Mouse (Mus musculus): ENCODE measurements around the gene Trappc2l.
A peak's percentile ranks its signal among the peaks of the same experiment; 100 is the strongest.
"Not testable (repeated sequence)": the region's sequence is repeated elsewhere in the genome, so short reads cannot be mapped to it uniquely, and the experiment has no call there.

Gene Trappc2l

GRCm38 (mm10) chr8:122625811-122626210 lies 14.4 kb downstream of the Trappc2l start:
- DNase-seq (ENCODE audit: low spot score) = no peak

- DNase-seq (ENCODE audit: low spot score) = no peak
These were observed 15.5 kb downstream of the Trappc2l start for GRCm38 (mm10) chr8:122626896-122627295.

- no peak for DNase-seq (ENCODE audit: low spot score)
These were observed 17.9 kb downstream of the Trappc2l start for GRCm38 (mm10) chr8:122629388-122629787.

- no peak for DNase-seq (ENCODE audit: low spot score)
These were observed 19.3 kb downstream of the Trappc2l start for GRCm38 (mm10) chr8:122630696-122631095.

DNA sequence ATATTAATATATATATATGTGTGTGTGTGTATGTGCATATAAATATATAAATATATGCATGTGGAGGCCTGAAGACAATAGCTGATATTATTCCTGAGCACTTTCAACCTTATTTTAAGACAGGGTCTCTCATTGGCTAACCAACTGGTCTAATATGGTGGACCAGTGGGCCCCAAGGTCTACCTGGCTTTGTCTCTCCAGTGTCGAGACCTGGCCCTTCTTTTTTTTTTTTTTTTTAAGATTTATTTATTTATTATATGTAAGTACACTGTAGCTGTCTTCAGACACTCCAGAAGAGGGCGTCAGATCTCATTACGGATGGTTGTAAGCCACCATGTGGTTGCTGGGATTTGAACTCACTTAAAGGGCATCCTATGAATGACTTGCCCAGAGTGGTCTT lies 20.7 kb downstream of the Trappc2l start:
- DNase-seq (ENCODE audit: low spot score) = not testable (repeated sequence)

DNA sequence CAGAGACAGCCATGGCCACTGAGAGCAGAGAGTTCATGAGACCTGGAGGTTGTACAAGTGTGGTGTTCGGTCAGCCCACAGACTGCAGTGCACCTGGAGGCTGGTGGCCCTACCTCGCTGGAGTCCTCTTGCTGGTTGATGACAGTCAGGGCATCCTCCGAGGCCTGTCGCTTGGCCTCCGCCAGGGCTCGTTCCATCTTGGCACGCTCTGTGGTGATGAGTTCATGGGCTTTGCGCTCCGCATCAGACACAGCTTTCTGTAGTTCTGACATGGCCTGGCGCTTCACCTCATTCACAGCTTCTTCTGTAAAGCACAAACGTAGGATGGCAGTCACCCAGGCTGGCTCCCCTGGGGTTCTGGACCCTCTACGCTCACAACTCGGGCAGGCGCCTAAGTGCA lies 21.8 kb downstream of the Trappc2l start:
- DNase-seq (ENCODE audit: low spot score) = no peak

DNA sequence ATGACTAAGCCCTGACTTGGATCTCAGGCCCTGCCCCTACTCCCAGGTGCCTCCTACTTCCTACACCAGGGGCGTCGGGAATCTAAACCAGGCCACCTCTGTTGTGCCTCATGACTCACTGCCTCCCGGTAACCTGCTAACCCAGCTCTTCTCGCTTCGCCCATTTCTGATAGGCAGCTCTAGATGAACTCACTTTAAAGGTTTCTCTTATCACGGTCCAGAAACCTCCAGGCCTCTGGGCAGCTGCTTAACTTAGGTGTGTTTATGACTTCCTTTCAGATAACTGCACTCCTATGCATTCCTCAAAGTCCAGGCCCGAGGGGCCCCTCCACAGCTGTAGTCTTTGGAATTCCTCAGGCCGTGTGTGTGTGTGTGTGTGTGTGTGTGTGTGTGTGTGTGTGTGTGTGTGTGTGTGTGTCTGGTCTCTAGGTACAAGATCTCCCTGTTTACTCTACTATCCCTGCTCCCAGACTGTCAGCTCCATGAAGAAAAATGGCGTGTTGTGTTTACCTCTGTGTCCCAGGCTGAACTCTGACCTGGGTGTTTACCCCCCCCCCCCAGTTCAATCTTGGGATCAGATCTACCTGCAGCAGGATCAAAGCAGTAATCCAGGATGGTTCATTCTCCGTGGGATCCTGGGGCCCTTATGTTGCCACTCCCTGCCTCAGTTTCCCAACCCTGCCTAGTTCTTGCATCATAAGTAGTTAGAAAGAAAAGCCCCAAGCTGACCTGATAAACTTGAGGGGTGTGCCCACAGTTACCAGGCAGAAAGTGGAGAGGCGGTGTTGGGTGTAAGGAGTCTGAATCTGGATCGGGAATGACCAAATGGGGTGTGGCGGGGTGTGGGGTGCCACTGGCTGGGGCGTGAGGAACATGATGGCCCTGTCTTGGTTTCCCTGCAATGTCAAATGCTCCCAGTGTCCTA lies 24.7 kb downstream of the Trappc2l start:
- DNase-seq (ENCODE audit: low spot score) = no peak

GRCm38 (mm10) chr8:122636803-122637175 lies 25.3 kb downstream of the Trappc2l start:
- DNase-seq (ENCODE audit: low spot score) = no peak

- DNase-seq (ENCODE audit: low spot score) = no peak
These were observed 25.8 kb downstream of the Trappc2l start for GRCm38 (mm10) chr8:122637230-122637629.

- DNase-seq (ENCODE audit: low spot score) = no peak
These were observed 27.2 kb downstream of the Trappc2l start for GRCm38 (mm10) chr8:122638601-122639000.

DNA sequence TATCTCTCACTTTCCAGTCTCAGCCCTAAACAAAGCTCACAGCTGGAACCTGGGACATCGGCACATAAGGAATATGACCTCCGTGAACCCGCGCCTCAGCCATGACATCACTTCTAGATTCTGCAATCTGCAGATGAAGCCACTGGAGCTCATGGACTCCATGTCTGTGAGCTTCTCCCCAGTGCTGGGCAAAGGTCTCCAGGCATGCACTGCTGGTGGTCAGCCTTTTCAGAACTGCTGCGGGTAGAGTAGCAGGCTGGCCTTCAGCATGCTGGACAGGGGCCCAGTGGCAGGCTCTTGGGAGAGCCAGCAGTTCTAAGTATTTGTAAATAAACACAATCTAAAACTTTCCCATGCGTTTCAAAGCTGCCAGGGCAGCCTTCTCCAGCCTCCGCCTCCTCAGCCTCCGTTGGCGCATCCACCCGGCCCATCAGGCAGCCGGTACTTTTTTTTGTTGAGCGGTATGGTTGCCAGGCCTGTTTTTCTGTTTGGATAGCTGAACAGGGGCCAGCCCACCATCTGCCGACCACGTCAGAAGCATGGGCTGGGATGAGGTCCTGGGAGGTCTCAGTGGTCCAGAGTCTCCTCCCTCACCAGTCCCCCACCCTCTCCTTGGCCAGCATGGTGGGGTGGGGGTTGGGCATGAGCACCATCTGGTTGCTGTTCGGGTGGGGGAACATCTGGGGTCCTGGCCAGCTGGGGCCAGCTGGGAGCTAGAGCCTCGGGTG lies 28.2 kb downstream of the Trappc2l start:
- peak; percentile 30 for DNase-seq (ENCODE audit: low spot score)

DNA sequence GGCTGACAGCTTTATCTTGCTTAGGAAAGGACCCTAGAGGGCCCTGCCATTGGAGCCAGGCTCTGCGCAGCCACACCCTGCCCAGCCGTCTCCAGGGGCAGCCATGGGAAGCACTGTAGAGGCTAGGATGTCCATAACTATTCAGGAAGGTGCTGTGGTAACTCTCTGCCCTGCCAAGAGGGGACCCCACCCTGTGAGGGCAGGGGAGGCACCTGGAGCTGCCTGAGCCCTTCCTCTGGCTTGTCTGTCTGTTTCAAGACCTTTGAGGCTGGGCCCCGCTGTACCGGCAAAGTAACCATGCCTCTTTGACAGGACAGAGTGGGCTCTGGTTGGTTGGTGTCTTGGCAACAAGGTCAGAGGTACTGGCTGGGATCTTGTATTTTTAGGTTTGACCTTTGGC lies 29.4 kb downstream of the Trappc2l start:
- no peak for DNase-seq (ENCODE audit: low spot score)

DNA sequence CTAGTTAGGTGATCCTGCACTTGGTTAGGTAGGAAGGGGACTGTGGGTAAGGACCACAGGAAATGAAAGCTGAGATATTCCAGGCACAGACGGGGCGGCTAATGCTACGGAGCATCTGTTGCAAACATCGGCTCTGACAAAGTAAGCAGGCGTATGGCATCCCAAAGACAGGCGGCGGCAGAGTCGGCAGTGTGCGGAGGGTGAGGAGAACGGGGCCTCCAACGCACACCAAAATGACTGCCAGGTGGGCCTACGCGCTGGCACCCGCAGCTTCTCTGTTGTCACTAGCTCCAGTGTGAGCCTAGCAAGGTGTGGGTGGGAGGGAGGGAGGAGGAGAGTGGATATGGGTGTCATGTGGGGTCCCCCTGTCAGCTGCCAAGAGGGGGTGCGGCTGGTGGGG lies 30.0 kb downstream of the Trappc2l start:
- DNase-seq (ENCODE audit: low spot score) = no peak

DNA sequence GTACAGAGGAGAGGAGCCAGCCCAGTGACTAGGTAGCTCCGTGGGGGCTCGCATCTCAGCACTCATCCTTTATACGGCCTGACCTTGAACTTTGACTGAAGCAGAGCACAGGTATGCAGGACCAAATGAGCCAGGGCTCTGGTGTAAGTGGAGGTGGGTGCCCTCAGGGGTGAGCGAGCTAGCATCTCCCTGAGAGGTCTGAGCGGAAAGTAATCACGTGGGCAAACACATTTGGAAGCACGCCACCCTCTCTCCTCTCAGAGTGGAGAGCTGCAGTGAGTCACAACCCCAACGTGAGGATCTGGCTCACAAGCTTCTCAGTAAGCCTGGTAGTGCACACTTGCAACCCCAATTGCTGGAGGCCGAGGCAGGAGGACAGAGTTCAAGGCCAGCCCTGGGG lies 30.6 kb downstream of the Trappc2l start:
- DNase-seq (ENCODE audit: low spot score) = no peak

DNA sequence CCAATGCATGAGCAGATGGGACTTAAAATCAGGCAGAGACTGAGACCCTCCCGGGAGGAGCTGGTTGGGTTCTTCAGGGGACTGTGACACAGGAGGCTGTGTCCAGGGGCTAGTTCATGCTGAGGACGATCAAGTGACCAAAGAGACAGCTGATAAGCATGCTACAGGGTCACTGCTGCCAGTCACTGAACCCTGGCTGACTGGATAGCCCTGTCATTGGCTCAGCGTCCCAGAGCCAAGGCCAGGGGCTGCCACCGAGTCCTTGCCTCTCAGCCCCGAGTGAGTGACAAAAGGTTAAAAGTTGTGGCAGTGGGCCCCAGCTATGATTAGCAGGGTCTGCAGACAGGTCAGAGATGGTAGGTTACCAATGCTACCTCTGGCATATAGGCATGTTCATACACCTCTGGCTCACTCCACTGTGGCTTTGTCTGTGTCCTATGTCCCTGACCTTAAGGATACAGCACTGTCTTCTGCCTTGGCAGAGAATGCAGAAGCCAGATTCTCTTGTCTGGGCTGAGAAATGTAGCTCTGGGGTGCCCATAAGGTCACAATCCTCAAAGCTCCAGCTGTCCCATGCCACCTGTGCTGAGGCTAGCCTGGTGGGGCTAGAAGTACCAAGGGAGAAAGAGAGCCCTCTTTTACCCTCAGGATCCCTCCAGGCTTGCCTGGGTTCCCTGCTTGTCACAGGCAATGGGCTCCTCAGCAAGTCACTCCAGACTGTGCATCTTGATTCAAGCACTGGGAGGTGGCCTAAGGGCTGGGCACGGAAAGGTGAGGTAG lies 32.9 kb downstream of the Trappc2l start:
- DNase-seq (ENCODE audit: low spot score) = no peak

DNA sequence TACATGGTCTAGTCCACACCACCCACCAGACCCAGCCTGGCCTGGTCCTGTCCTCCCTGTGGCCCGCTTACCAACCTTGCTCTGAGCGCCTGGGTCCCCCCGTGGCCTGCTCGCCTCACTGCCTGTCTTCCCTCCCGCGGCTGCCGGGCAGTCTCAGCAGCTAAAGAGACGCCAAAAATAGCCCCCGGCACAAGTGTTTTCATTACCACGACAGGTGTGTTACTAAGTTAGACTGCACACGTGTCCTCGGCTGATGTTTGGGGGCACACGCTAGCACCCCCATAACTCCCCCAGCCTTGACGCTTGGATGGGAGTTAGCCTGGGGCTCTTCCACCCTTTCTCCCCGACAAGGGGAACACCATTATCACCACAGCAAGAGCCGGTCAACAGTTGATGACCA lies 34.9 kb downstream of the Trappc2l start:
- no peak for DNase-seq (ENCODE audit: low spot score)

- no peak for DNase-seq (ENCODE audit: low spot score)
These were observed 36.9 kb downstream of the Trappc2l start for GRCm38 (mm10) chr8:122648192-122648970.

- no peak for DNase-seq (ENCODE audit: low spot score)
These were observed 40.0 kb downstream of the Trappc2l start for GRCm38 (mm10) chr8:122651326-122651921.

DNA sequence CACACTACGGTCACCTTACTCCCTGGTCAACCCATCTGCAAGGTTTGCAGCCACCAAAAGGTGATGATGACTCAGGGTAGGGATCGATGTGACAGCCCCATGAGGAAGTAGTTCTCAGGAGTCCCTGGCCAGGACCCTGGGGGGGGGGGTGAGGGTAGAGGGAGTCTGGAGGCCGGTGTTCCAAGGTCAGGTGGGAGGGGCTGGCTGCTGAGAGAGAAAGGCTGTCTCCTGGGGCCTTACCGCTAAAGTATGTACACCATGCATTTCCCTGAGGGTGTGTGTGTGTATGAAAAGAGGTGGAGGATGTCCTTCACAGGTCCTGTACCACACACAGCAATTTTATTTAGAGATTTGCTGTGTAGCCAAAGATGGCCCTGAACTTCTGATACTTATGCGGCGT lies 41.2 kb downstream of the Trappc2l start:
- DNase-seq (ENCODE audit: low spot score) = no peak

DNA sequence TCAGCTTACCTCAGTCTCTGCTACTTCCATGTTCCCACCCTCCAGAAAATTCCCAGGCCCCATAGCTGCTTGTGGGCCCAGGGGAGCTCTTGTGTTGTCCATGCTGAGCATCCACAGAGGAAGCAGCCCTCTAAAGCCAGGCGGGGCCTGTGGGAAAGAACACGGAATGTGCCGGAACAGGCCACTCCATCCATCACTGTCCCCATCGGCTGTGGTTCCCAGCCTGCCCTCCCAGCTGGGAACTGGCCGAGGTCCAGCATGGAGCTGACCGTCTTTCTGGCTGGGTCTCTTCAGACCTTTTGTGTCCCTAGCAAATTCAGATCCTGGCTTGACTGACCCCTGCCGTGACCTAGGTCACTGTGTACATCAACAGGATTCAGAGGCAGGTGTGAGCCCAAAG lies 43.3 kb downstream of the Trappc2l start:
- DNase-seq (ENCODE audit: low spot score) = no peak

All from ovary, postnatal 10 days (tissue).